Mouse (Mus musculus) T-cell, adult 2 months (primary cell): Measurements from ENCODE around the gene Zranb3.

Experiments
- DNase-seq: peaks from one replicate; pipeline ENCODE4 v3.0.0; 2022; ENCODE audit warnings: low spot score

The Zranb3 gene

GRCm38 (mm10) chr1:127989876-127990731 lies 112.7 kb downstream of the Zranb3 start:
- no peak for DNase-seq

DNA sequence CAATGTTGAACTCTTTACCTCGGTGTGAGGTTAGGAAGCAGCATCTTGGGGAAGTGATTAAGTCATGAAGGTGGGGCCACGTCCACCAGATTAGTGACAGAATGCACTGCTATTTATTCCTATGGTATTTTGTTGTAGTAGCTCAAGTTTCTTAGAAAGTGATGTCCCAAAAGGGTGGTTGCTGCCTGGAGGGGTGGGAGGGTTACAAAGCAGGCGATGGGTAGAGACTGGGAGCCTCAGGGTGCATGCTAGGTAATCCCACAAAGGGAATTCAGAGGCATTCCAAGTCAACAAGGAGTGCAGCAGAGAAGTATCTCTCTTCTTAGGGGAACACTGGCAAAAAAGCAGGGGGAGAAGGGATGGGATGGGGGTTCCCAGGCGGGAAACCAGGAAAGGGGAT lies 113.5 kb downstream of the Zranb3 start:
- no peak for DNase-seq

DNA sequence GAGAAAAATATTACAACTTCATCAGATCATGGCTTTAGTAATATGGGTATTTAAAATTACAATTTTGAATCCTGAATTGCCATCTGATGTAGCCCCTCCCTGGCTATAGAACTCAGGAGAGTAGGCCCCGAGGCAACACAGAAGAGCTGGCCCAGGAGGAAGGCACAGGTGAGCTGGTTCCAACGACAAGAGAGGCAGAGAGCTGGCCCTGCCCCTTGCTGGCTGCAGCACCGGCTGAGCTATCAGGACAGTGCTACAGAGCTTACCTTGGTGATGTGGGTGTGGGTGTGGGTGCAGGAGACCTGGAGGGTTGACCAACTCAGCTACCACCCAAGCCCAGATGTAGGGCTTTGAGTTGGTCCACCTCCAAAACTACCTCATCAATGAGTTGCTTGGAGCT lies 114.6 kb downstream of the Zranb3 start:
- no peak for DNase-seq

- DNase-seq, result no peak
Measured at GRCm38 (mm10) chr1:127985391-127985790, 117.5 kb downstream of the Zranb3 start.

DNA sequence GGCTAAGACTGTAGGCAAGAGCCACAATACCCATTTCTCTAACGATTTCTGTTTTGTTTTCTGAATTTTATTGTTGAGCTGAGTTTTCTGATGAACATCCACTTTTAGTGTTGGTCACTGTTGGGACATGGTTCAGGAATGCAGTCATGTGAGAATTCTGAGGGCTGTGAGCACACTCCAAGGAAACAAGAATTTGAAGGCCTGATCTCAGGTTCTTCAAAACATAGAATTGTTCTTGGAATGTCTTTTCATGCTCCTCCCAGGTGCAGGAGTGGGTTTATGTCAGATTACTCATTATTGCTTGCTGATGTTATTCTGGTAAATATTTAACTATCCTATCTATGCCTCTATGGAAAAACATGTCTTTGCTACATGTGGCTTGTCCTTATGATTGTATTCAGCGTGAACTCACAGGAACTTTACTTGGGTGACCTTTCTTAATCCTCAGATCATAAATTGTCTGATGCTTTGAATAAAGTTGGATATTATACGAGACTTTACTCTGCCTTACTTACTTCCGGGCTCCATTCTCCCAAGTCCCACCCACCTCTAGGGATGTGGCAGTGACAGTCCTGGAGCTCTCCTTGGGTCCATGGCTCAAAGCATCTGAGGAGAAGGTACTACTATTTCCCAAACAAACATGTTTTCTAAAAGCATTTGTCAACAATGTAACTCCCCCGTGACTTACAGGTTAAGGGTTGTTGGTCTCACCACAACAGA lies 119.4 kb downstream of the Zranb3 start:
- DNase-seq, result no peak

DNA sequence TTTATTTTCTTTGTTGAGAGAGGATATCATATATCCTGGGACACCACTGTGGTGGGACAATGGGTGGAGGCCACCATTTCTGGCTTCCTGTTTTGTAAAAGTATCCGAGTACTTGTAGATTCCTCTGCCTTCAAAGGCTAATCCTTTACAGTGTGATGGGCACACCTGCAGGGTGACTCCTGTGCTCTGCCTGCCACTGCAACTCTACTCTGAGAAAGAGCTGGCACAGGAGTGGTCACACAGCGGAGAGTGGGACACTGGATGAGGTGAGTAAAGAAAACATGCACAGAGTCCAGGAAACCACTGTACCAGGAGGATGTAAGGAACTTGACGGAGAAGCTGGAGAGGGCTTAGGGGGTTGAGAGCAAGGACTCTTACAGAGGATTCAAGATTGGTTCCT lies 120.6 kb downstream of the Zranb3 start:
- DNase-seq, result peak; percentile 38

DNA sequence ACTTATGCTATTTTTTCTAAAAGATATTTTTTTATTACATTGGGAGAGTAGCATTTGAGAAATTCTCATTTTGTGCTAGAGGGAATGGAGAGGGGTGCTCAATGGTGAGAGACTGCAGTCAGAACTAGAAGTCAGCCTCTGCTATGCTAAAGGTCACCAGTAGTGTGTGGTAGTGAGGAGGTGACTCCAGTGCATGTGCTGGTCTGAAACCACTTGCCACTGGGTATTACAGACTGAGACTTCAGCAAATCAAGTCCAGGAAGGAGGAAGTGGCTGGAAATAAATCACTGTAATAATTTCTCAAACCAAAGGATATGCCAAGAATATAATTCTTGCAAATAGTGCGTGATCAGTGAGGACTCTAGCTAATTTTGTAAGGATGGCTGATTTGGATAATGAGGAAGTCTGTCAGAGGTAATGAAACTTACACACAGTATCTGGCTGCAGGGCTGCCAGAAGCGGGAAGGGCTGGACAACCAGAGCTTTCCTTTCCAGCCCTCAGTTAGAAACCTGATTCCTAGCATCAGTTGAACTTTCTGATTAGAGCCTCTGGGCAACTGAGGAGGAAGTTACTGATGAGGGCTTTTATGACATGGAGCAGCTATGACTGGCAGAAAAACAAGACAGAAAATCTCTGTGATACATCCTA lies 121.8 kb downstream of the Zranb3 start:
- DNase-seq, result no peak

GRCm38 (mm10) chr1:127978125-127978524 lies 124.7 kb downstream of the Zranb3 start:
- DNase-seq, result peak; percentile 17

- no peak for DNase-seq
Measured at GRCm38 (mm10) chr1:127976106-127976505, 126.7 kb downstream of the Zranb3 start.

DNA sequence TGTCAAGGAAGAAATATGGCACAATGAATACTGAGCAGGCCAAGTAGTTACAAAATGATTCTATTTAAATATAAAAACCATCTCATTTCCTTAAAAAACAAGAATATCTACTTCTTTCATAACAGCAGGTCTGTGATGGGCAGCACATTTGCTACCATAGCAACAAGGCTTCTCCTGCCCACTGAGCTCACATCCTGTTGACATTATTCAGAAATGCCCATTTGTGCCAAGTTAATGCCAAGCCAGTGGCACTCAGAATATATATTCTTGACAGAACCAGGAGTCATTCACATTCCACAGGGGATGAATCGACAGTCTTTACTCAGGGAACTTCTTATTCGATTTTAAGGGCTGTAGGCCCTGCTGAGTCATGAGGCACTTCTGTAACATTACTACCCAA lies 127.2 kb downstream of the Zranb3 start:
- DNase-seq, result no peak

DNA sequence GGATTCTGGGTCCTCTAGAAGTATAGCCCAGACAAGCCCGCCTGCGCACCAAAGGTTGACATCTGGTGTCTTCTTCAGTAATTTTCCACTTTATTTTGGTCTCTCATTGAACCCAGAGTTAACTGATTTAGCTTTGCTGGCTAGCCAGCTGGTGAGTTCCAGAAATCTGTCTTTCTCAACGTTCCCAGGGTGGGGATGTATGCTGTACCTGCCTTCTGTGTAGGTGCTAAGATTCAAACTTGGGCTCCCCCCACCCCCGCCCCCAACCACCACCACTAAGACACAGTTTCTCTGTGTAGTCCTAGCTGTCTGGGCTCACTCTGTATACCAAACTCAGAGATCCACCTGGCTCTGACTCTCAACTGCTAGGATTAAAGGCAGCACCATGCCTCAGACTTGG lies 128.8 kb downstream of the Zranb3 start:
- no peak for DNase-seq

GRCm38 (mm10) chr1:127970870-127971269 lies 132.0 kb downstream of the Zranb3 start:
- no peak for DNase-seq

- DNase-seq, result no peak
Measured at GRCm38 (mm10) chr1:127963326-127963725, 139.5 kb downstream of the Zranb3 start.

GRCm38 (mm10) chr1:127961140-127961539 lies 141.7 kb downstream of the Zranb3 start:
- DNase-seq, result no peak

GRCm38 (mm10) chr1:127959312-127959718 lies 143.5 kb downstream of the Zranb3 start:
- DNase-seq, result no peak

- DNase-seq, result no peak
Measured at GRCm38 (mm10) chr1:127958801-127959200, 144.0 kb downstream of the Zranb3 start.

DNA sequence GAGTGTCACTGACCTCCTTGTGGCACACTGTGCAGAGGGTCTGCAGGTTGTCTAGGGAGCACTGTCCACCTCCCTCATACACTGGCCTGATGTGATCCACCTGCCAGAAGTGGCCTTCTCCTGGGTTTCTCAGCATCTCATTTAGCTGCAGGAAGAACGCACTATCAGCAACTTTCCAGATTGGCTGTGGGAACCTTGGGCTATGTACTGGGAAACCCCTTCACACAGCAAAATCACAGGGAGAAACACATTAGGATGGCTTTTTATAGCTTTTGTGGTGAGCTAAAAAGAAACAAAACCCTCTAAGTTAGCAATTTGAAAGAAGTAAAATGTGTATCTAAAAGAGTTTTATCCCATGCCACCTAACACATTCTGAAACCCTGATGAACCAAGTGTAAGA lies 146.3 kb downstream of the Zranb3 start:
- DNase-seq, result no peak

DNA sequence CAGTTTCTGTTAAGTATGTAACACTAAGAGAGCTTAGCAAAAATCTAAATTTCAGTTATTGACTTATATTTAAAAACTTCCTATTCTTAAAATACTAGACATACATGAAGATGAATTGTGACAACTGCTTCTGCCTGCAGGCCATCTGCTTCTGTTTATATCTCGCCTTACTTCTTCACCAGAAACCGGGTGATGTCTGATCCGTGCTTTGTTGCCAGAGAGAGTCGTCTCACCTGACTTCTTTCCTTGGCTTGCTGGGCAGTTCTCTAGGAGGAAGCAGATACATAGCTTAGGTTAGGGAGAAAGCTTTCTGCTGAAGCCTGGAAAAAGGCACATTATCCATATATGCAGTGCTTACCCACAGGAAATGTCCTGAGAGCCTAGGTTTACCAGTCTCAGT lies 148.0 kb downstream of the Zranb3 start:
- no peak for DNase-seq

GRCm38 (mm10) chr1:127954198-127954597 lies 148.6 kb downstream of the Zranb3 start:
- DNase-seq, result peak; percentile 11

- no peak for DNase-seq
Measured at GRCm38 (mm10) chr1:127952276-127952675, 150.6 kb downstream of the Zranb3 start.

DNA sequence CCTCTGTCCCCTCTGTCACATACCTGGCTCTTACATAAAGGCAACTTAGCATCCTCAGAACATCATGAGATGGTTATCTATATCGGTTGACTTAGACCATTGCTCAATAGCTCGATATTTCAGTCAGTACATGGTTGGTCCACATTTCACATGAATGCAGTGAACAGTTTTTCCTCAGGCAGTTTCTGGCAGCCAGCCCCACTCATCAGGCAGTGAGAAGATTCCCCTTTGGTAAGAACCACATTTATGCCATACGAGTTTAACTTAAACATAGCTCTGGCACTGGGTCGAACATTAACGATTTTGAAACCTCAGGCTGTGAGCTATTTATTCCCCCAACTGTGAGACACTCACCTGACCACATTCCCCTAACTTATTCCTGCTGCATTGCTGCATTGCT lies 154.1 kb downstream of the Zranb3 start:
- no peak for DNase-seq

DNA sequence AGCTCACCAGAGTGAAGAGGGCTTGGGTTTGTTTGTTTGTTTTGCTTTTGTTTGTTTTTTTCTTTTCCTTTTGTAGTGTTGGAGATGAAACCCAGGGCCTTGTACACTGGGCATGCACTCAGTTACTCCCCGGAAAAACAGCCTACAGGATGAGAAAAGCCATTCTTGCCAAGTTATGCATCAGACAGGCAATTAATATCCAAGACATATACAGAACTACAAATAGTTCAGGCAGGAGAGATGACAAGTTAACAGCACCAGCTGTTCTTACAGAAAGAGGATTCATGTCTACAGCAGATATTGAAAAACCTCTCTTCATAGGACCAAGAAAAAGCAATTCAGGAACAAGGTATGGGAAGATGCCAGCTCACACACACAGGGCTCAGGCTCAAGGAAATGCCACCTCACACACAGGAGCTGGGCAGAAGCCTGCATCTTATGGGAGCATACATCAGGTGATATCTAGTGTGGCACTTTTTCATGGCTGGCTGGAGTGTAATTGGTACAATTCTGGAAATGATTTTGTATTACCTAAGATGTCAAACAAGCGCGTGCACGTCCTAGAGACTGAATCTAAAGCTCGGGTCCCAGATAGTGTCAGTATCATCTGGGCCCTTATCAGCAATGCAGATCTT lies 156.1 kb downstream of the Zranb3 start:
- DNase-seq, result no peak
